Mouse (Mus musculus): ENCODE measurements around the gene Acsf2.
"Not testable (repeated sequence)": the region's sequence is repeated elsewhere in the genome, so short reads cannot be mapped to it uniquely, and the experiment has no call there.

Gene Acsf2

GRCm38 (mm10) chr11:94601321-94602281 lies at the start of gene Acsf2:
Gene Acsf2, minus strand, starts transcription at chr11:94601871.
- peak; percentile 75 for DNase-seq (ENCODE audit: low read depth, low spot score)

- not testable (repeated sequence) for DNase-seq (ENCODE audit: low read depth, low spot score)
Observed at GRCm38 (mm10) chr11:94651241-94651640, 49.6 kb upstream of the Acsf2 start.

- DNase-seq (ENCODE audit: low read depth, low spot score), result no peak
Observed at GRCm38 (mm10) chr11:94646457-94646856, 44.8 kb upstream of the Acsf2 start.

- DNase-seq (ENCODE audit: low read depth, low spot score), result no peak
Observed at GRCm38 (mm10) chr11:94644461-94645219, 43.0 kb upstream of the Acsf2 start.

- DNase-seq (ENCODE audit: low read depth, low spot score), result no peak
Observed at GRCm38 (mm10) chr11:94634431-94634830, 32.8 kb upstream of the Acsf2 start.

GRCm38 (mm10) chr11:94632988-94633387 lies 31.3 kb upstream of the Acsf2 start:
- DNase-seq (ENCODE audit: low read depth, low spot score), result no peak

GRCm38 (mm10) chr11:94631969-94632368 lies 30.3 kb upstream of the Acsf2 start:
- DNase-seq (ENCODE audit: low read depth, low spot score), result no peak

GRCm38 (mm10) chr11:94630199-94631011 lies 28.7 kb upstream of the Acsf2 start:
- peak; percentile 55 for DNase-seq (ENCODE audit: low read depth, low spot score)

- DNase-seq (ENCODE audit: low read depth, low spot score), result no peak
Observed at GRCm38 (mm10) chr11:94629884-94630198, 28.2 kb upstream of the Acsf2 start.

GRCm38 (mm10) chr11:94629199-94629883 lies 27.7 kb upstream of the Acsf2 start, which contains the start of gene Lrrc59:
Gene Lrrc59, plus strand, starts transcription at chr11:94629767.
- DNase-seq (ENCODE audit: low read depth, low spot score), result peak; percentile 96

GRCm38 (mm10) chr11:94622162-94622561 lies 20.5 kb upstream of the Acsf2 start:
- no peak for DNase-seq (ENCODE audit: low read depth, low spot score)

GRCm38 (mm10) chr11:94621458-94621852 lies 19.8 kb upstream of the Acsf2 start:
- DNase-seq (ENCODE audit: low read depth, low spot score), result peak; percentile 62

GRCm38 (mm10) chr11:94620766-94621457 lies 19.2 kb upstream of the Acsf2 start:
- DNase-seq (ENCODE audit: low read depth, low spot score), result peak; percentile 18

GRCm38 (mm10) chr11:94617646-94618045 lies 16.0 kb upstream of the Acsf2 start:
- DNase-seq (ENCODE audit: low read depth, low spot score), result no peak

- DNase-seq (ENCODE audit: low read depth, low spot score), result no peak
Observed at GRCm38 (mm10) chr11:94615494-94615893, 13.8 kb upstream of the Acsf2 start.

- DNase-seq (ENCODE audit: low read depth, low spot score), result no peak
Observed at GRCm38 (mm10) chr11:94614603-94615002, 12.9 kb upstream of the Acsf2 start.

GRCm38 (mm10) chr11:94610744-94611740 lies 9.4 kb upstream of the Acsf2 start:
- no peak for DNase-seq (ENCODE audit: low read depth, low spot score)

- no peak for DNase-seq (ENCODE audit: low read depth, low spot score)
Observed at GRCm38 (mm10) chr11:94602356-94602955, 785 bp upstream of the Acsf2 start.

GRCm38 (mm10) chr11:94600447-94600846 lies 1.2 kb downstream of the Acsf2 start:
- DNase-seq (ENCODE audit: low read depth, low spot score), result no peak

All from CD4-positive, CD25-positive, alpha-beta regulatory T cell, adult 2 months (primary cell).